Mouse (Mus musculus) retina, postnatal 1 day (tissue): ENCODE results near the gene Med13l.

Experiments
- DNase-seq: peaks from one replicate; pipeline ENCODE4 v3.0.0-alpha.2; 2012

Med13l gene

GRCm38 (mm10) chr5:118704960-118705359 lies 144.5 kb downstream of the Med13l start:
- DNase-seq: no peak

- peak; percentile 91 for DNase-seq
Observed at GRCm38 (mm10) chr5:118706009-118706408, 145.5 kb downstream of the Med13l start.

GRCm38 (mm10) chr5:118706414-118706813 lies 145.9 kb downstream of the Med13l start:
- no peak for DNase-seq

GRCm38 (mm10) chr5:118707501-118707900 lies 147.0 kb downstream of the Med13l start:
- no peak for DNase-seq

- peak; percentile 75 for DNase-seq
Observed at GRCm38 (mm10) chr5:118708215-118708949, 147.9 kb downstream of the Med13l start.

- no peak for DNase-seq
Observed at GRCm38 (mm10) chr5:118709847-118710251, 149.4 kb downstream of the Med13l start.

- DNase-seq: no peak
Observed at GRCm38 (mm10) chr5:118715518-118715917, 155.0 kb downstream of the Med13l start.

- peak; percentile 32 for DNase-seq
Observed at GRCm38 (mm10) chr5:118716295-118717271, 156.1 kb downstream of the Med13l start.

GRCm38 (mm10) chr5:118717456-118717855 lies 157.0 kb downstream of the Med13l start:
- no peak for DNase-seq

GRCm38 (mm10) chr5:118718070-118718469 lies 157.6 kb downstream of the Med13l start:
- DNase-seq: no peak

GRCm38 (mm10) chr5:118721416-118721815 lies 160.9 kb downstream of the Med13l start:
- no peak for DNase-seq

- no peak for DNase-seq
Observed at GRCm38 (mm10) chr5:118721848-118722247, 161.4 kb downstream of the Med13l start.

- no peak for DNase-seq
Observed at GRCm38 (mm10) chr5:118722456-118722855, 162.0 kb downstream of the Med13l start.

- no peak for DNase-seq
Observed at GRCm38 (mm10) chr5:118725425-118725824, 164.9 kb downstream of the Med13l start.

GRCm38 (mm10) chr5:118725886-118726505 lies 165.5 kb downstream of the Med13l start:
- no peak for DNase-seq

- DNase-seq: no peak
Observed at GRCm38 (mm10) chr5:118727336-118727735, 166.9 kb downstream of the Med13l start.

GRCm38 (mm10) chr5:118732221-118732620 lies 171.7 kb downstream of the Med13l start:
- peak; percentile 75 for DNase-seq

- no peak for DNase-seq
Observed at GRCm38 (mm10) chr5:118732651-118733050, 172.2 kb downstream of the Med13l start.

- no peak for DNase-seq
Observed at GRCm38 (mm10) chr5:118733566-118733965, 173.1 kb downstream of the Med13l start.

GRCm38 (mm10) chr5:118734455-118734854 lies 174.0 kb downstream of the Med13l start:
- no peak for DNase-seq

- no peak for DNase-seq
Observed at GRCm38 (mm10) chr5:118735738-118736137, 175.3 kb downstream of the Med13l start.

GRCm38 (mm10) chr5:118737548-118737947 lies 177.1 kb downstream of the Med13l start:
- peak; percentile 72 for DNase-seq

- DNase-seq: no peak
Observed at GRCm38 (mm10) chr5:118743067-118743466, 182.6 kb downstream of the Med13l start.
